Mouse (Mus musculus) monocyte, adult 5-6 weeks (primary cell): ENCODE measurements around the gene Lmtk3. TPM values are rescaled to one million over a fixed set of nuclear protein-coding genes. Genes with fewer than 3 reads are reported as not detected.

Experiments used
- ATAC-seq: fragments of 153-309, 156-312 bp; replicated peaks from 2 replicates; pipeline ENCODE4 v1.8.0; 2017; ENCODE audit warnings: mild to moderate bottlenecking; ENCODE audit not compliant: low TSS enrichment, insufficient number of reproducible peaks, severe bottlenecking, poor library complexity, low FRiP score
- total RNA-seq: library from RNA; stranded (forward); fragments of 200-1000, 200-491, 200-594 nt; gene quantifications from 3 replicates; pipeline ENCODE4 v1.2.3, GENCODE M21; 2017

Gene Lmtk3
- total RNA-seq, 1 experiment from 2014 or later, result not detected

GRCm38 (mm10) chr7:45800001-45800400 is 16.5 kb downstream of the Lmtk3 start:
- no peak for ATAC-seq

- peak; percentile 37 for ATAC-seq
Measured at GRCm38 (mm10) chr7:45800546-45801204, 17.1 kb downstream of the Lmtk3 start.

GRCm38 (mm10) chr7:45801348-45801747 is 17.8 kb downstream of the Lmtk3 start:
- ATAC-seq, result peak; percentile 91

- no peak for ATAC-seq
Measured at GRCm38 (mm10) chr7:45802551-45802950, 19.0 kb downstream of the Lmtk3 start.

- ATAC-seq, result no peak
Measured at GRCm38 (mm10) chr7:45805941-45806340, 22.4 kb downstream of the Lmtk3 start.

GRCm38 (mm10) chr7:45808471-45808870 is 24.9 kb downstream of the Lmtk3 start:
- no peak for ATAC-seq

GRCm38 (mm10) chr7:45809276-45810075 is 25.9 kb downstream of the Lmtk3 start:
- ATAC-seq, result no peak

- no peak for ATAC-seq
Measured at GRCm38 (mm10) chr7:45812921-45813320, 29.4 kb downstream of the Lmtk3 start.

GRCm38 (mm10) chr7:45813787-45814779 is 30.5 kb downstream of the Lmtk3 start, which contains the start of gene Cyth2:
Gene Cyth2, minus strand, starts transcription at chr7:45814581.
- peak; percentile 94 for ATAC-seq

GRCm38 (mm10) chr7:45814841-45815240 is 31.3 kb downstream of the Lmtk3 start:
- ATAC-seq, result no peak

- no peak for ATAC-seq
Measured at GRCm38 (mm10) chr7:45815323-45815983, 31.9 kb downstream of the Lmtk3 start.

- no peak for ATAC-seq
Measured at GRCm38 (mm10) chr7:45815984-45816351, 32.4 kb downstream of the Lmtk3 start.

- ATAC-seq, result no peak
Measured at GRCm38 (mm10) chr7:45819843-45820242, 36.3 kb downstream of the Lmtk3 start.

- no peak for ATAC-seq
Measured at GRCm38 (mm10) chr7:45820913-45821312, 37.4 kb downstream of the Lmtk3 start.

GRCm38 (mm10) chr7:45824598-45824997 is 41.1 kb downstream of the Lmtk3 start, which contains the start of gene Kcnj14:
Gene Kcnj14, minus strand, starts transcription at chr7:45824782.
- ATAC-seq, result no peak

GRCm38 (mm10) chr7:45826631-45827030 is 43.1 kb downstream of the Lmtk3 start:
- no peak for ATAC-seq

- peak; percentile 88 for ATAC-seq
Measured at GRCm38 (mm10) chr7:45830427-45831127, 47.0 kb downstream of the Lmtk3 start, which contains the start of gene Grwd1. Gene Grwd1, minus strand, starts transcription at chr7:45830944.

- ATAC-seq, result no peak
Measured at GRCm38 (mm10) chr7:45831128-45831525, 47.6 kb downstream of the Lmtk3 start.
